Mouse (Mus musculus): ENCODE results near the gene H1f0. TPM values are rescaled to one million over a fixed set of nuclear protein-coding genes. Genes with fewer than 3 reads are reported as not detected.
A peak's percentile ranks its signal among the peaks of the same experiment; 100 is the strongest.

Gene H1f0
- polyA plus RNA-seq, 1 experiment, result 15.5 TPM

- Histone ChIP-seq H3K9me3 (ENCODE audit: control insufficient read depth, low read length) (peaks cover 12% of the 10 kb centered on the region), H3K27me3 (ENCODE audit: control insufficient read depth) (no peaks in the 10 kb centered on the region), H3K36me3 (ENCODE audit: control insufficient read depth) (peaks cover 6% of the 10 kb centered on the region), H3K4me1 (ENCODE audit: control insufficient read depth) (peaks cover 68% of the 10 kb centered on the region), H3K4me3 (replicated peaks) (no peak overlapping the region)
- TF ChIP-seq GATA1 (IDR thresholded peaks at IDR 0.05; ENCODE audit: low read length) (peak; percentile 72), TAL1 (IDR thresholded peaks at IDR 0.05; ENCODE audit: low read length) (peak; percentile 29; the same call in 1 of the 3 replicates)
Observed at GRCm38 (mm10) chr15:79068416-79068815, 40.2 kb downstream of the H1f0 start.

GRCm38 (mm10) chr15:79071117-79072039, 43.1 kb downstream of the H1f0 start:
- Histone ChIP-seq H3K4me1 (ENCODE audit: control insufficient read depth) (peaks cover 64% of the 10 kb centered on the region), H3K36me3 (ENCODE audit: control insufficient read depth) (peaks cover 10% of the 10 kb centered on the region), H3K9me3 (ENCODE audit: control insufficient read depth, low read length) (peaks cover 12% of the 10 kb centered on the region), H3K27me3 (ENCODE audit: control insufficient read depth) (no peaks in the 10 kb centered on the region), H3K4me3 (replicated peaks) (no peak overlapping the region)
- TF ChIP-seq GATA1 (IDR thresholded peaks at IDR 0.05; ENCODE audit: low read length) (no peak), TAL1 (IDR thresholded peaks at IDR 0.05; ENCODE audit: low read length) (no peak)

DNA sequence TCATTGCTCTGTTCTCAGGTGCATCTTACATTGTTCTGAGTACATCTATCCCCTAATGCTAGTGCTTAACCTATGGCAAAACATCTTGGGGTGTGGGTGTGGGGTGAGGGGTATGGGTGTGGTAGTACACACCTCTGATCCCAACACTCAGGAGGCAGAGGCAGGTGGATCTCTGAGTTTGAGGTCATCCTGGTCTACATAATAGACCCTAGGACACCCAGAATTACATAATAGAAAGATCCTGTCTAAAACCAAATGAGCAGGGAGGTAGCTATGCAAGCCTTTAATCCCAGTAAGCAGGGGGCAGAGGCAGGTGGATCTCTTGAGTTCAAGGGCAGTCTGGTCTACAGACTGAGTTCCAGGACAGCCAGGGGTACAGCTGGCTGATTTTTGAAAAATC, 45.5 kb downstream of the H1f0 start:
- no peak for TF ChIP-seq GATA1 (IDR thresholded peaks at IDR 0.05; ENCODE audit: low read length)
- TF ChIP-seq TAL1 (IDR thresholded peaks at IDR 0.05; ENCODE audit: low read length), result no peak
- Histone ChIP-seq H3K4me1 (ENCODE audit: control insufficient read depth) (peaks cover 51% of the 10 kb centered on the region), H3K36me3 (ENCODE audit: control insufficient read depth) (peaks cover 28% of the 10 kb centered on the region), H3K27me3 (ENCODE audit: control insufficient read depth) (no peaks in the 10 kb centered on the region), H3K4me3 (replicated peaks) (no peak overlapping the region), H3K9me3 (ENCODE audit: control insufficient read depth, low read length) (no peaks in the 10 kb centered on the region)

- Histone ChIP-seq H3K4me1 (ENCODE audit: control insufficient read depth) (peaks cover 45% of the 10 kb centered on the region), H3K9me3 (ENCODE audit: control insufficient read depth, low read length) (no peaks in the 10 kb centered on the region), H3K27me3 (ENCODE audit: control insufficient read depth) (no peaks in the 10 kb centered on the region), H3K4me3 (replicated peaks) (peak overlapping the region; percentile 70), H3K36me3 (ENCODE audit: control insufficient read depth) (peaks cover 35% of the 10 kb centered on the region)
- no peak for TF ChIP-seq GATA1 (IDR thresholded peaks at IDR 0.05; ENCODE audit: low read length)
- no peak for TF ChIP-seq TAL1 (IDR thresholded peaks at IDR 0.05; ENCODE audit: low read length)
Observed at GRCm38 (mm10) chr15:79074446-79074845, 46.2 kb downstream of the H1f0 start.

- Histone ChIP-seq H3K4me3 (replicated peaks) (peak within 1 kb of the TSS; percentile 70), H3K4me1 (ENCODE audit: control insufficient read depth) (peaks cover 40% of the 10 kb centered on the region), H3K9me3 (ENCODE audit: control insufficient read depth, low read length) (no peaks in the 10 kb centered on the region), H3K27me3 (ENCODE audit: control insufficient read depth) (no peaks in the 10 kb centered on the region), H3K36me3 (ENCODE audit: control insufficient read depth) (peaks cover 41% of the 10 kb centered on the region)
- TF ChIP-seq TAL1 (IDR thresholded peaks at IDR 0.05; ENCODE audit: low read length), result no peak
- no peak for TF ChIP-seq GATA1 (IDR thresholded peaks at IDR 0.05; ENCODE audit: low read length)
Observed at GRCm38 (mm10) chr15:79074913-79075532, 46.8 kb downstream of the H1f0 start, which contains the start of gene Eif3l. TSS of gene Eif3l (plus strand) at chr15:79075179.

DNA sequence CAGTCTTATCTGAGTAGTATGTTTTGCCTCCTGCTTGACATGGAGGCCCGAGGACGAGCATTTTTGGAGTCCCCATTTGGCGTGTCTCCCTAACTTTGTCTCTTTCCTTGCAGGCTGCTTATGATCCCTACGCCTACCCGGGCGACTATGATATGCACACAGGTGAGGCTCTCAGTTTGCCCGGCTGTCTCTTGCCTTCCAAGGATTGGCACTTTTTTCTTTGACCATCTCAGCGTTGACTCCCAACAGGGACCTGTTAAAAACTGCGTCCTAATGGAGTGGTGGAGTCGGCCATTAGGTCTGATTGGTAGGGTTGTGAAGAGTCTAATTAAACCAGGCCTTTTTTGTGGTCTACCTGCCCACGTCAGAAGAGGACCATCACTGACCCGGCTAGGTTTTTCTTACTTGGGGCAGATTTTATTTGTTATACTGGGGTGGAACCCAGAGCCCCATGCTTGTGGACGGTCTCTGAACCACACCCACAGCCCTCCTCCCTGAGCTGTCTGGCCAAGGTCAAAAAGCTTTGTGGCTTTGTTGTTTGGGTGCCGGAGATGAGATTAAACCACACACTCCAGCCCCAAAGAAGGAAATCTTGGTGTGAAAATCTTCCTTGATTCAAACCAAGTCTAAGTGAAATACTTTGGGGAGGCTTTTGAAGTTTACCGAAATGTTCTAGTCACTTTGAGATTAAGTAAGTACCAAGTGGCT, 47.6 kb downstream of the H1f0 start:
- peak overlapping the region; percentile 70 for H3K4me3 ChIP-seq (replicated peaks)
- H3K9me3 ChIP-seq (ENCODE audit: control insufficient read depth, low read length), result no peaks in the 10 kb centered on the region
- H3K4me1 ChIP-seq (ENCODE audit: control insufficient read depth), result peaks cover 37% of the 10 kb centered on the region
- H3K27me3 ChIP-seq (ENCODE audit: control insufficient read depth), result no peaks in the 10 kb centered on the region
- TF ChIP-seq GATA1 (IDR thresholded peaks at IDR 0.05; ENCODE audit: low read length) (no peak), TAL1 (IDR thresholded peaks at IDR 0.05; ENCODE audit: low read length) (no peak)
- peaks cover 47% of the 10 kb centered on the region for H3K36me3 ChIP-seq (ENCODE audit: control insufficient read depth)

DNA sequence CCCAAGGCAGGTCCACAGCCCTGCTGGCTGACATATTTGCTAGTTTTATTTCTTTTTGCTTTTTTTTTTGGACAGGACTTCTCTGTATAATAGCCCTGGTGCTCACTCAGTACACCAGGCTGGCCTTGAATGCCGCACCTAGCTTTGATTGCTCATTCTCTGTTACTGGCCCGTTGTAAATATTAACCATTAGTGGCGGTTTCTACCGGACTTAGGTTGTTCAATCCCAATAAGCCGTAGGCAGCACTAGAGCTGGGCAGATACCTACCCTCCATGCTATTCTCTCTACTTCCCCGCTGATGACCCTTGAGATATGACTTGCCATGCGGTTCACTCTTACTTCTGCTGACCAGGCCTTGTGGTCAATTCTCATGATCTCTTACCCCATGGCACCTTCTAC, 51.3 kb downstream of the H1f0 start:
- Histone ChIP-seq H3K27me3 (ENCODE audit: control insufficient read depth) (no peaks in the 10 kb centered on the region), H3K4me1 (ENCODE audit: control insufficient read depth) (peaks cover 24% of the 10 kb centered on the region), H3K4me3 (replicated peaks) (no peak overlapping the region), H3K9me3 (ENCODE audit: control insufficient read depth, low read length) (no peaks in the 10 kb centered on the region), H3K36me3 (ENCODE audit: control insufficient read depth) (peaks cover 85% of the 10 kb centered on the region)
- TF ChIP-seq TAL1 (IDR thresholded peaks at IDR 0.05; ENCODE audit: low read length), result no peak
- TF ChIP-seq GATA1 (IDR thresholded peaks at IDR 0.05; ENCODE audit: low read length), result no peak

Other genes starting within 250 kb of the H1f0 start
- 0.01 and 0.02 TPM in 2 replicates for gene Card10, start 225.4 kb upstream of the H1f0 start, polyA plus RNA-seq (2012)
- gene Cdc42ep1, start 185.8 kb upstream of the H1f0 start, polyA plus RNA-seq (2012), result 0.04 and 0.05 TPM in 2 replicates
- not detected in 2 replicates for gene Lgals2, start 172.9 kb upstream of the H1f0 start, polyA plus RNA-seq (2012)
- 13.3 and 13.7 TPM in 2 replicates for gene Gga1, start 151.3 kb upstream of the H1f0 start, polyA plus RNA-seq (2012)
- 0.04 TPM in 1 of 2 replicates, not detected in the other for gene Gm49510, start 128.8 kb upstream of the H1f0 start, polyA plus RNA-seq (2012)
- 13.6 and 16.2 TPM in 2 replicates for gene Sh3bp1, start 128.7 kb upstream of the H1f0 start, polyA plus RNA-seq (2012)
- gene Pdxp, start 114.5 kb upstream of the H1f0 start, polyA plus RNA-seq (2012), result 2.1 and 3.0 TPM in 2 replicates
- 121 and 168 TPM in 2 replicates for gene Lgals1, start 101.7 kb upstream of the H1f0 start, polyA plus RNA-seq (2012)
- gene Nol12, start 93.5 kb upstream of the H1f0 start, polyA plus RNA-seq (2012), result 3.9 and 5.4 TPM in 2 replicates
- 19.1 and 20.3 TPM in 2 replicates for gene Triobp, start 80.7 kb upstream of the H1f0 start, polyA plus RNA-seq (2012)
- gene Galr3, start 13.4 kb downstream of the H1f0 start, polyA plus RNA-seq (2012), result 0.06 TPM in 1 of 2 replicates, not detected in the other
- gene Ankrd54, start 34.4 kb downstream of the H1f0 start, polyA plus RNA-seq (2012), result 13.6 and 25.2 TPM in 2 replicates
- 1.8 and 3.6 TPM in 2 replicates for gene Eif3l, start 46.7 kb downstream of the H1f0 start, polyA plus RNA-seq (2012)
- 0.05 and 0.09 TPM in 2 replicates for gene Micall1, start 80.4 kb downstream of the H1f0 start, polyA plus RNA-seq (2012)
- gene Polr2f, start 112.6 kb downstream of the H1f0 start, polyA plus RNA-seq (2012), result 13.8 and 15.3 TPM in 2 replicates
- gene 1700088E04Rik, start 112.8 kb downstream of the H1f0 start, polyA plus RNA-seq (2012), result not detected in 2 replicates
- not detected in 2 replicates for gene Sox10, start 136.8 kb downstream of the H1f0 start, polyA plus RNA-seq (2012)
- 0.76 and 0.91 TPM in 2 replicates for gene Pick1, start 200.7 kb downstream of the H1f0 start, polyA plus RNA-seq (2012)
- gene Gm49486, start 200.9 kb downstream of the H1f0 start, polyA plus RNA-seq (2012), result not detected in 2 replicates
- gene Slc16a8, start 226.3 kb downstream of the H1f0 start, polyA plus RNA-seq (2012), result not detected in 2 replicates

All from erythroblast, embryonic 14.5 days (primary cell).